Mouse (Mus musculus): ENCODE results near the gene Ddrgk1. TPM values are rescaled to one million over a fixed set of nuclear protein-coding genes. Genes with fewer than 3 reads are reported as not detected.

The Ddrgk1 gene
- polyA plus RNA-seq (2015; fragmentation: Nextera tagmentation; extraction: Ambion mirVana) = 44.8 and 46.2 TPM in 2 replicates

DNA sequence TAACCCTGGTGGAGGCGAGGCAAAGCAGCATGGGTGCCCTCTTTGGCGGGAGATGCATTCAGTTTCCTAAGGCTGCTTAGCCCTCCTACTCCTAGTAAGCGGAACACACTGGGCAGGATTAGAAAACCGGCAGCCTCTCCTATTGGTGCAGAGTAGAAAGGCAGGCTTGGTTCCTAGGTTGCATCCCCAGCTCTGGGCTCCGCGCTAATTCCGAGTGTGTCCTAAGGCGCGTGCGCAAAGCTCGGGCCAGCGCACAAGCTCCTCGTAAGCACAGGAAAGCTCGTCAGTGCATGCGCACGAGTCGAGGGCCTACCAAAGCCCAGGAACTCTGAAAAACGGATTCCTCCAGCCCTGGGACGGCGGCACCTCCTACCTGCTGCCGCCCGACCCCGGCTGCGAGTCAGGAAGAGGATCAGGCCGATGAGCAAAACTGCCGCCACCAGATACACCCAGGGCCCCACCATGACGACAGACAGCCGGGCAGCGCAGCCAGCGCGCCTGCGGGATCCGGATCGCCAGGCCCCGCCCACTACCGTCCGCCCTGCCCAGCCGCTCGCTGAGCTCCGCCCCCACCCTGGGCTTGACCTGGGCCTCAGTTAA lies at the start of gene Ddrgk1:
TSS of gene Ddrgk1 (minus strand) at position 558 of the 600 bp plus-strand sequence.
- Histone ChIP-seq H3K4me2 (peak within 1 kb of the TSS; percentile 63), H3K9ac (peak within 1 kb of the TSS; percentile 88), H3K27me3 (no peaks in the 10 kb centered on the region), H3K4me3 (peak within 1 kb of the TSS; percentile 68), H3K4me1 (replicated peaks) (peaks cover 19% of the 10 kb centered on the region), H3K9me3 (replicated peaks) (no peaks in the 10 kb centered on the region), H3K36me3 (peaks cover 16% of the 10 kb centered on the region), H3K27ac (peak within 1 kb of the TSS; percentile 99)
- peak; percentile 95 for ATAC-seq (replicated peaks; ENCODE audit: insufficient number of reproducible peaks, insufficient read depth, low FRiP score, low read depth)
- WGBS = under 1% methylated on average over 40 of the region's 40 CpGs

DNA sequence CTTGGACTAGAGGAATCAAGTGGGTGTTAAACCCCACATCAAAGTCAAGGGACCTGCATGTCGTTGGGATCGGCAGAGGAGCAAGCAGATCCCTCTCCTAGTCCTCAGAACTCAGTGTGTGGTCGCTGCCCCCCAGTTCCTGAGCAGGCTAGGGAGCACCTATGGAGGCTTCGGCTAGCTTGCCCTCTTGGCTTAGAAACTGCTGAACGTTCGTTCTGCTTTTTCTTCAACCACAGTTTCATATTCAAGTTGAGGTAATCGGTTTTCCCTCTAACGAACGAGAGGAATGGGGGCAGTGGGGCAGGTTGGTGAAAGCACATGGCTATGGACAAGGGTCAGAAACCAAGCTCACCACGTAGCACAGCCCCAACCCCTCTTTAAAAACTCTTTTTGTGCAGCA lies 42.6 kb upstream of the Ddrgk1 start:
- Histone ChIP-seq H3K4me2 (no peak overlapping the region), H3K4me1 (replicated peaks) (peaks cover 16% of the 10 kb centered on the region), H3K9me3 (replicated peaks) (no peaks in the 10 kb centered on the region), H3K36me3 (peaks cover 42% of the 10 kb centered on the region), H3K27me3 (no peaks in the 10 kb centered on the region), H3K4me3 (no peak overlapping the region), H3K27ac (no peak overlapping the region), H3K9ac (no peak overlapping the region)
- WGBS = 55% methylated on average over 10 of the region's 10 CpGs
- no peak for ATAC-seq (replicated peaks; ENCODE audit: insufficient number of reproducible peaks, insufficient read depth, low FRiP score, low read depth)

DNA sequence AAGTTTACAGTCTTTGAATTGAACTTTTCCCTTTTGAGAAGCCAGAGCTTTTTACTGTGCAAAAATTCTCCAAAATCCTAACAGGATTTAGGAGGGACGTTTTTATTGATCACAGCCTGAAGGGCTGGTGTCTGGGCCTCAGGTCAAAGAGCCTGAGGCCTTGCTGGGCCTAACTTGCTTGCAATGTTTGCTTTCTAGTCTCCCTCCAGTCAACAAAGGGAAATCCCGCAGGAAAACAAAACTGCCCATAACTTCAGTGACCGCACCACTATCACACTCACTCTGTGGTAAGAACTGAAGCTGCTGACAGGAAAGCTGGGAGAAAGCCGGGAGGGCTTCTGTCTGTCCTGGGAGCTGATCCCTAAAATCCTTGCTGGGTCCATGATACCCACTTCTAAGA lies 42.1 kb upstream of the Ddrgk1 start:
- no peak overlapping the region for H3K4me2 ChIP-seq

GRCm38 (mm10) chr2:130705178-130705577 lies 40.7 kb upstream of the Ddrgk1 start:
- WGBS = 71% methylated on average over 6 of the region's 6 CpGs
- no peaks in the 10 kb centered on the region for H3K9me3 ChIP-seq (replicated peaks)
- H3K27ac ChIP-seq = no peak overlapping the region; the same call in 1 of the 2 replicates
- no peak overlapping the region for H3K9ac ChIP-seq
- no peak overlapping the region for H3K4me2 ChIP-seq
- no peak for ATAC-seq (replicated peaks; ENCODE audit: insufficient number of reproducible peaks, insufficient read depth, low FRiP score, low read depth)
- no peak overlapping the region for H3K4me3 ChIP-seq
- H3K4me1 ChIP-seq (replicated peaks) = peaks cover 16% of the 10 kb centered on the region
- peaks cover under 1% of the 10 kb centered on the region; the same call in 1 of the 2 replicates for H3K27me3 ChIP-seq
- peaks cover 23% of the 10 kb centered on the region for H3K36me3 ChIP-seq

More for the DNA sequence above, 42.1 kb upstream of the Ddrgk1 start:
- peaks cover 16% of the 10 kb centered on the region for H3K4me1 ChIP-seq (replicated peaks)
- 57% methylated on average over 4 of the region's 4 CpGs for WGBS
- H3K4me3 ChIP-seq = no peak overlapping the region
- H3K36me3 ChIP-seq = peaks cover 38% of the 10 kb centered on the region
- no peaks in the 10 kb centered on the region for H3K9me3 ChIP-seq (replicated peaks)
- no peak overlapping the region for H3K9ac ChIP-seq
- H3K27ac ChIP-seq = no peak overlapping the region
- ATAC-seq (replicated peaks; ENCODE audit: insufficient number of reproducible peaks, insufficient read depth, low FRiP score, low read depth) = no peak
- H3K27me3 ChIP-seq = no peaks in the 10 kb centered on the region

- WGBS = 55% methylated on average over 9 of the region's 9 CpGs
- Histone ChIP-seq H3K4me2 (no peak overlapping the region), H3K9me3 (replicated peaks) (no peaks in the 10 kb centered on the region), H3K9ac (no peak overlapping the region), H3K36me3 (peaks cover 17% of the 10 kb centered on the region), H3K4me1 (replicated peaks) (peaks cover 16% of the 10 kb centered on the region), H3K27ac (peak overlapping the region; percentile 51), H3K4me3 (no peak overlapping the region), H3K27me3 (peaks cover 6% of the 10 kb centered on the region; the same call in 1 of the 2 replicates)
- ATAC-seq (replicated peaks; ENCODE audit: insufficient number of reproducible peaks, insufficient read depth, low FRiP score, low read depth) = no peak; the same call in 1 of the 2 replicates
Observed at GRCm38 (mm10) chr2:130704040-130705001, 39.9 kb upstream of the Ddrgk1 start.

DNA sequence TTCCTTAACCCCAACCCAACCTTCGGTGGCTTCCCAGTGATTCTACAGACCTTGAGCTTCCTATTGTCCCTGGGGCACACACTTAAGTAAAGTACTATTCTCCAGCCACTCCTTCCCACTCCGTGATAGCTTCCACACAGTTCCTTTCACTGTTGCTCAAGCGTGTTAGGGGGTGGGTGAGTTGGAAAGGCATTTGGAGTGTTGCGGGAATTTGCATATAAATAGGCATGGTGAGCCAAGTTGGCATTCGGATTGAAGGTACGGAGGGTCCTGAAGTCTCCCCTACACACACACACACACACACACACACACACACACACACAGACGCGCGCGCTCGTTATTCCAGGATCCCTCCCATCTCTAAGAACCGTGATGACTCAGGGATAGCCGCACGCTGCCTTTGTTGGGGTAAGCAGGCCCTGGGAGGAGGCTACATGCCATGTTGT lies 33.4 kb upstream of the Ddrgk1 start:
- Histone ChIP-seq H3K4me3 (peak overlapping the region; percentile 65), H3K27me3 (peaks cover 58% of the 10 kb centered on the region), H3K9ac (peak overlapping the region; percentile 52), H3K36me3 (no peaks in the 10 kb centered on the region), H3K4me1 (replicated peaks) (peaks cover 17% of the 10 kb centered on the region), H3K9me3 (replicated peaks) (no peaks in the 10 kb centered on the region), H3K4me2 (peak overlapping the region; percentile 100), H3K27ac (no peak overlapping the region)
- ATAC-seq (replicated peaks; ENCODE audit: insufficient number of reproducible peaks, insufficient read depth, low FRiP score, low read depth) = no peak
- WGBS = 5% methylated on average over 14 of the region's 14 CpGs

- H3K4me1 ChIP-seq (replicated peaks) = peaks cover 17% of the 10 kb centered on the region
- H3K9ac ChIP-seq = peak within 1 kb of the TSS; percentile 52
- peak within 1 kb of the TSS; percentile 65 for H3K4me3 ChIP-seq
- peak within 1 kb of the TSS; percentile 100 for H3K4me2 ChIP-seq
- H3K27ac ChIP-seq = no peak within 1 kb of the TSS
- H3K27me3 ChIP-seq = peaks cover 58% of the 10 kb centered on the region
- no peaks in the 10 kb centered on the region for H3K9me3 ChIP-seq (replicated peaks)
- H3K36me3 ChIP-seq = no peaks in the 10 kb centered on the region
- under 1% methylated on average over 65 of the region's 65 CpGs for WGBS
- ATAC-seq (replicated peaks; ENCODE audit: insufficient number of reproducible peaks, insufficient read depth, low FRiP score, low read depth) = peak; percentile 59
Observed at GRCm38 (mm10) chr2:130697153-130697810, 32.8 kb upstream of the Ddrgk1 start, which contains the start of gene Slc4a11. TSS of gene Slc4a11 (minus strand) at chr2:130697519.

DNA sequence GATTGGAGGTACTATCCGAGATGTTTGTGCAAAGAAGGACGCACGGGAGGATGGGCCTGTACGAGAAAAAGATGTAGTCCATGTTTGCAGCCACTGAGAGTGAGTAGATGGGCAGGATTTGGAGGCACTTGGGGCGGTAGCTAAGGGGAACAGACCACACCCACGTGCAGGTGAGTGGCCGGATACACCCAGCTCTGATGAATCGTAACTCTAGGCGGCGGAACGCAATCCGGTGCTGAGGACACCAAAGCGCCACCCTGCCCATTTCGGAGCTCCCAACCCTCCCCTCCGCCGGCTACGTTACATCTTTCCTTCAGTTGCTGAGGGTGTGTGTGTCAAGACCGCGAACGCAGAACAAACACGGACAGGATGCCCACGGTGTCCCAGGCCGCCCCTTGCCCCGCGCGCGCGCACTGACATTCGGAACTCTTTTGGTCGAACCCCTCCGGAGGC lies 32.3 kb upstream of the Ddrgk1 start:
- Histone ChIP-seq H3K9ac (peak overlapping the region; percentile 52), H3K4me3 (peak overlapping the region; percentile 65), H3K9me3 (replicated peaks) (no peaks in the 10 kb centered on the region), H3K27ac (no peak overlapping the region), H3K36me3 (no peaks in the 10 kb centered on the region), H3K4me2 (peak overlapping the region; percentile 100), H3K27me3 (peaks cover 58% of the 10 kb centered on the region), H3K4me1 (replicated peaks) (peaks cover 17% of the 10 kb centered on the region)
- WGBS = 1% methylated on average over 31 of the region's 31 CpGs
- ATAC-seq (replicated peaks; ENCODE audit: insufficient number of reproducible peaks, insufficient read depth, low FRiP score, low read depth) = no peak

DNA sequence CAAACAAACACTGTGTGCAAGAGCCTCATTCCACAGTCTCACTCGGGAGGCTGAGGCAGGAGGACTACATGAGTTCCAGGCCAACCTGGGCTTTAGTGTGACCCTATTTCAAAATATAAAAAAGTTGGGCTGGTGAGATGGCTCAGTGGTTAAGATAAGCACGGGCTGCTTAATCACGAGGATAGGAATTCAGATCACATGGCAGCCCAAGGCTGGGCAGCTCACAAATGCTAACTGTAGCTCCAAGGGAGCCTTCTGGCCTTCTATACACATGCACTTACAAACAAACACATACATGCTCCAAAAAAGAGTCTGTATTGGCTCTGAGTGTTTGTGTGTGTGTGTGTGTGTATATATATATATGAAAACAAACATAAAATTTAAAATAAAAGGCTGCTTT lies 29.1 kb upstream of the Ddrgk1 start:
- no peak overlapping the region for H3K9ac ChIP-seq
- H3K4me3 ChIP-seq = no peak overlapping the region
- H3K4me2 ChIP-seq = no peak overlapping the region
- H3K27me3 ChIP-seq = peaks cover 46% of the 10 kb centered on the region
- H3K4me1 ChIP-seq (replicated peaks) = peaks cover 17% of the 10 kb centered on the region
- WGBS = 37% methylated on average over 3 of the region's 3 CpGs
- H3K27ac ChIP-seq = no peak overlapping the region
- no peaks in the 10 kb centered on the region for H3K36me3 ChIP-seq
- H3K9me3 ChIP-seq (replicated peaks) = no peaks in the 10 kb centered on the region
- no peak for ATAC-seq (replicated peaks; ENCODE audit: insufficient number of reproducible peaks, insufficient read depth, low FRiP score, low read depth)

- H3K27ac ChIP-seq = no peak overlapping the region
- no peak overlapping the region for H3K9ac ChIP-seq
- 73% methylated on average over 2 of the region's 2 CpGs for WGBS
- no peaks in the 10 kb centered on the region for H3K9me3 ChIP-seq (replicated peaks)
- H3K4me1 ChIP-seq (replicated peaks) = no peaks in the 10 kb centered on the region
- ATAC-seq (replicated peaks; ENCODE audit: insufficient number of reproducible peaks, insufficient read depth, low FRiP score, low read depth) = no peak
- H3K27me3 ChIP-seq = peaks cover 2% of the 10 kb centered on the region
- 0 out of 2 replicates have a peak, but pooled peaks cover 5% of the 10 kb centered on the region for H3K36me3 ChIP-seq
- no peak overlapping the region for H3K4me2 ChIP-seq
- no peak overlapping the region for H3K4me3 ChIP-seq
Observed at GRCm38 (mm10) chr2:130689011-130689410, 24.6 kb upstream of the Ddrgk1 start.

GRCm38 (mm10) chr2:130685426-130685825 lies 21.0 kb upstream of the Ddrgk1 start:
- Histone ChIP-seq H3K4me3 (no peak overlapping the region), H3K9ac (no peak overlapping the region), H3K27ac (no peak overlapping the region), H3K27me3 (no peaks in the 10 kb centered on the region), H3K4me2 (no peak overlapping the region), H3K9me3 (replicated peaks) (no peaks in the 10 kb centered on the region), H3K4me1 (replicated peaks) (no peaks in the 10 kb centered on the region), H3K36me3 (peaks cover 28% of the 10 kb centered on the region; the same call in 1 of the 2 replicates)
- 80% methylated on average over 9 of the region's 9 CpGs for WGBS
- ATAC-seq (replicated peaks; ENCODE audit: insufficient number of reproducible peaks, insufficient read depth, low FRiP score, low read depth) = no peak
